Mouse (Mus musculus): ENCODE measurements around the gene Adcy2.

GRCm38 (mm10) chr13:68597199-68597598 lies 402.1 kb downstream of the Adcy2 start, which contains the start of gene 1700001L19Rik:
- no peak for TF ChIP-seq CTCF (IDR thresholded peaks at IDR 0.05; ENCODE audit: control insufficient read depth, insufficient read depth, low read length)
- no peak for TF ChIP-seq POLR2A (IDR thresholded peaks at IDR 0.05; ENCODE audit: borderline replicate concordance, control insufficient read depth, low read depth, low read length)

Measured in bone marrow, adult 2 months (tissue).